Mouse (Mus musculus): ENCODE data around the gene Fibcd1.
A peak's percentile ranks its signal among the peaks of the same experiment; 100 is the strongest.

GRCm38 (mm10) chr2:31788227-31788626, 57.6 kb downstream of the Fibcd1 start:
- 0 out of 2 replicates have a peak, but pooled peaks have one; percentile 2 for TF ChIP-seq CTCF (IDR thresholded peaks at IDR 0.05; ENCODE audit: extremely low read depth, insufficient read depth, low read length)
- TF ChIP-seq POLR2A (IDR thresholded peaks at IDR 0.05; ENCODE audit: extremely low read depth, insufficient read depth, low read length): no peak
